Mouse (Mus musculus): ENCODE results near the gene Synj2. TPM values are rescaled to one million over a fixed set of nuclear protein-coding genes. Genes with fewer than 3 reads are reported as not detected.

The Synj2 gene
- polyA plus RNA-seq, 1 experiment from 2014 or later = 2.5 TPM

GRCm38 (mm10) chr17:5993581-5994260 is 52.6 kb downstream of the Synj2 start:
- Histone ChIP-seq H3K27me3 (no peaks in the 10 kb centered on the region), H3K9ac (no peak overlapping the region), H3K27ac (no peak overlapping the region), H3K4me2 (replicated peaks) (no peak overlapping the region), H3K9me3 (no peaks in the 10 kb centered on the region), H3K4me3 (no peak overlapping the region), H3K36me3 (no peaks in the 10 kb centered on the region), H3K4me1 (no peaks in the 10 kb centered on the region)
- ATAC-seq (ENCODE audit: insufficient number of reproducible peaks, insufficient read depth, low FRiP score, low TSS enrichment) = no peak
- 80% methylated on average over 3 of the region's 3 CpGs for WGBS

DNA sequence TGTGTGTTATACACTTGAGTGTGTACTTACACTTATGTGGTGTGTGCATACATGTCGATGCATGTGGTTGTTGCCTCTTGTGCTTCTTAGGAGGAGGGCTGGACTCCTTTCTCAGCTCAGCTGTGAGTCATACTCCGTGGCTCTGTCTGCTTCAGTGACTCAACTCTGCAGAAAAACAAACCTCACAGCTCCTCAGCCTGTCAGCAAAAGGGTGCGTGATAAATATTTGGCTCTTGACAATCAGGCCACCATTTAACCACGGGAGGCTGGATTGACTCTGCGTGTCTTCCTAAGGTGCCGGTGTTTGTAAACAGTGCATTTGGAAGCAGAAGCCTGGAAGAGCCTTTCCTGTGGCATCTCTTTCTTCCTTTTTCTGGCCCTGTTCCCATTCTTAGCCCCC is 53.5 kb downstream of the Synj2 start:
- no peak overlapping the region for H3K9ac ChIP-seq
- no peak for ATAC-seq (ENCODE audit: insufficient number of reproducible peaks, insufficient read depth, low FRiP score, low TSS enrichment)
- H3K4me1 ChIP-seq = no peaks in the 10 kb centered on the region
- no peaks in the 10 kb centered on the region for H3K27me3 ChIP-seq
- no peaks in the 10 kb centered on the region for H3K36me3 ChIP-seq
- WGBS = 86% methylated on average over 6 of the region's 6 CpGs
- no peak overlapping the region for H3K27ac ChIP-seq
- no peaks in the 10 kb centered on the region for H3K9me3 ChIP-seq
- H3K4me3 ChIP-seq = no peak overlapping the region
- no peak overlapping the region for H3K4me2 ChIP-seq (replicated peaks)

DNA sequence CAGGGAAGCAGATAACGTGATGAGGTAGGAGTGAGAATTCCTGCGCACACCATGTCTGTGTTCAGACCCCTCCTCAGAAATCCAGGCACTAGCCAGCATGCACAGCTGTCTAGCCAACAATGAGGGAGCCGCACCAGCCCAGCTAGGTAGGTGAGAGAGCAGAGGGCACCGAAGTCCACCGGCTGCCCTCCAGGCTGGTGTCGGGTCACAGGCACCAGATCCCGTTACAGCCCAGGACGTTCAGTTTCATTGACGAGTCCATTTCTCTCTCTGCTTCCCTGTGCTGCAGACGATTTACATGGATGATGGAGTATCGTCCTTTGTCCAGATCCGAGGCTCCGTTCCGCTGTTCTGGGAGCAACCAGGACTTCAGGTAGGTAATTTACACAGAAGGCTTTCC is 55.5 kb downstream of the Synj2 start:
- Histone ChIP-seq H3K9me3 (no peaks in the 10 kb centered on the region), H3K4me1 (no peaks in the 10 kb centered on the region), H3K4me2 (replicated peaks) (no peak overlapping the region), H3K4me3 (no peak overlapping the region), H3K27ac (no peak overlapping the region), H3K27me3 (no peaks in the 10 kb centered on the region), H3K36me3 (no peaks in the 10 kb centered on the region), H3K9ac (no peak overlapping the region)
- ATAC-seq (ENCODE audit: insufficient number of reproducible peaks, insufficient read depth, low FRiP score, low TSS enrichment) = no peak
- WGBS = 62% methylated on average over 14 of the region's 14 CpGs

- Histone ChIP-seq H3K4me3 (no peak overlapping the region), H3K36me3 (no peaks in the 10 kb centered on the region), H3K9me3 (no peaks in the 10 kb centered on the region), H3K9ac (no peak overlapping the region), H3K27me3 (no peaks in the 10 kb centered on the region), H3K4me1 (no peaks in the 10 kb centered on the region), H3K27ac (no peak overlapping the region), H3K4me2 (replicated peaks) (no peak overlapping the region)
- no peak for ATAC-seq (ENCODE audit: insufficient number of reproducible peaks, insufficient read depth, low FRiP score, low TSS enrichment)
- 74% methylated on average over 16 of the region's 16 CpGs for WGBS
These were observed 56.5 kb downstream of the Synj2 start for GRCm38 (mm10) chr17:5997380-5998234.

DNA sequence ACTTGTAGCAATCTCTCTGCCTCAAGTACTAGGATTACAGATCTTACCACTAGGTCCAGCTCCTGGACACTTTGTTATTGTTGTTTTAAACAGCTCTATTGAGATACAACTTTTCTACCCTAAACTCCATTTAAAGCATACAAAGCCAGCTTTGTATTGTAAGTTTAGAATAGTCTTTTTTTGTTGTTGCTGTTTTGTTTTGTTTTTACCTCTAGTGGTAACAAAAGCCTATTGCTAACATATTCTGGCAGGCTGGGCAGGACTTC is 57.1 kb downstream of the Synj2 start:
- no peaks in the 10 kb centered on the region for H3K27me3 ChIP-seq
- H3K4me2 ChIP-seq (replicated peaks) = no peak overlapping the region
- no peak overlapping the region for H3K27ac ChIP-seq
- no peak overlapping the region for H3K9ac ChIP-seq
- H3K9me3 ChIP-seq = no peaks in the 10 kb centered on the region
- H3K36me3 ChIP-seq = no peaks in the 10 kb centered on the region
- no peak overlapping the region for H3K4me3 ChIP-seq
- ATAC-seq (ENCODE audit: insufficient number of reproducible peaks, insufficient read depth, low FRiP score, low TSS enrichment) = no peak
- H3K4me1 ChIP-seq = no peaks in the 10 kb centered on the region

- ATAC-seq (ENCODE audit: insufficient number of reproducible peaks, insufficient read depth, low FRiP score, low TSS enrichment) = no peak
- H3K4me3 ChIP-seq = no peak overlapping the region
- no peak overlapping the region for H3K4me2 ChIP-seq (replicated peaks)
- no peaks in the 10 kb centered on the region for H3K9me3 ChIP-seq
- H3K36me3 ChIP-seq = no peaks in the 10 kb centered on the region
- no peaks in the 10 kb centered on the region for H3K4me1 ChIP-seq
- 83% methylated on average over 5 of the region's 5 CpGs for WGBS
- H3K27me3 ChIP-seq = no peaks in the 10 kb centered on the region
- no peak overlapping the region for H3K27ac ChIP-seq
- no peak overlapping the region for H3K9ac ChIP-seq
These were observed 58.0 kb downstream of the Synj2 start for GRCm38 (mm10) chr17:5999039-5999543.

DNA sequence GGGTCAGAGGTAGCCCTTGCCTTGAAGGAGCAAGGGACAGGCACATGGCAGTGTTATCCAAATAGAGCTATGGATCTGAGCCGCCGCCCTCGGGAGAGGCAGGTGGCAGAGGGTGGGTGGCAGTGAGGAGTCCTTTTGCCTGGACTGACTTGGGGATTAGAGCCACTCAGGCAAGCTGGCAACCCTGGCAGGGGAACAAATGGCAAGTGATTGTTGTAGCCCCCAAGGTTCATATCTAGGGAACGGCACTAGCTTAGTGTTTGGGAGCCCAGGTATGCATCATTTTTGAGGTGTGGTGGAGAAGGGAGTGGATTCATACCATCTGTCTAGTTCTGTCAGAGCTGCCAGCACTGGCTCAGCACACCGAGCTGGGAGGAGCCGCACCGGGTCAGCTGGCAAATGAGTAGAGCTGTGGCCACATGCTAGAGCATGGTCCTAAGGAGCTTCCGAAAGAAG is 59.8 kb downstream of the Synj2 start:
- no peaks in the 10 kb centered on the region for H3K9me3 ChIP-seq
- no peak overlapping the region for H3K9ac ChIP-seq
- no peak overlapping the region for H3K27ac ChIP-seq
- H3K27me3 ChIP-seq = no peaks in the 10 kb centered on the region
- peaks cover 10% of the 10 kb centered on the region for H3K4me1 ChIP-seq
- no peak overlapping the region for H3K4me2 ChIP-seq (replicated peaks)
- no peak overlapping the region for H3K4me3 ChIP-seq
- 88% methylated on average over 8 of the region's 8 CpGs for WGBS
- no peaks in the 10 kb centered on the region for H3K36me3 ChIP-seq
- no peak for ATAC-seq (ENCODE audit: insufficient number of reproducible peaks, insufficient read depth, low FRiP score, low TSS enrichment)

DNA sequence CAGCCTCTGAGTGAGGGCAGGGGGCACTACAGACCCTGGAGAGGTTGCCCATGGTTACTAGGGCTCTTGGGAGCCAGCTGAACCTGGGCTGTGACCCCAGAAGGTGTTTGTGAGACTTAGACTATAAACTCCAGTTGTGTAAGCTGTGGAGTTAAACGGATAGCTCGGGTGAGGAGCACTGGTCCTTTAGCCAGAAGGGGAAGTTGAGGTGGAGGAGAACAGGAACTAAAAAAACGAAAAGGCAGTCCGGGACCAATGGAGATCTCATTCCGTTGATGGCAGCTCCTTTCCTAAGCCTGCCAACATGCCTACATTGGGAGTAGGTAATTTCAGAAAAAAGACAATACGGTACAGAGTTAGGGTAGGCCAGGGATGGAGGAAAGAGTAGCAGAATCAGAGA is 60.3 kb downstream of the Synj2 start:
- Histone ChIP-seq H3K4me2 (replicated peaks) (no peak overlapping the region), H3K9ac (no peak overlapping the region), H3K9me3 (no peaks in the 10 kb centered on the region), H3K4me1 (peaks cover 15% of the 10 kb centered on the region), H3K4me3 (no peak overlapping the region), H3K27me3 (no peaks in the 10 kb centered on the region), H3K36me3 (no peaks in the 10 kb centered on the region), H3K27ac (no peak overlapping the region)
- no peak for ATAC-seq (ENCODE audit: insufficient number of reproducible peaks, insufficient read depth, low FRiP score, low TSS enrichment)
- WGBS = 86% methylated on average over 6 of the region's 6 CpGs

- no peak for ATAC-seq (ENCODE audit: insufficient number of reproducible peaks, insufficient read depth, low FRiP score, low TSS enrichment)
- H3K36me3 ChIP-seq = no peaks in the 10 kb centered on the region
- WGBS = 77% methylated on average over 7 of the region's 7 CpGs
These were observed 60.8 kb downstream of the Synj2 start for GRCm38 (mm10) chr17:6001836-6002235.

DNA sequence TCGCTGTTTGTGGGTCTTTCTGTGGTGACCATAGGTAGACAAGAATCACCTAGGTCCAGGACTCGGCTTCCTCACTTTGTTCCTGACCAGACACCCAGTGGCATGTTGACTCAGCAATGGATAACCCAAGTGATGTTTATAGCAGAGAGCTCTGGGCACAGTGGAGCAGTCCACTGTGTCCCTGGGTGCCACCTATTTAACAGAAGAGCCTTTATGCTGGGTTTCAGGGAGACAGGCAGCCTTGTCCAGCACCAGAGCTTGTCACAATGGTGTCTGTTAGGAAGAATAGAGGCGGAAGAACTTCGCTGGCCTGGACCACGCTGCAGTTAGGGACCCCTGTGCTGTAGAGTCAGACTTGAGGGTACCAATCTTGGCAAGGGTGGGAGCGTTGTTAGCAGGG is 61.5 kb downstream of the Synj2 start:
- H3K9ac ChIP-seq = no peak overlapping the region
- no peak overlapping the region for H3K27ac ChIP-seq
- H3K9me3 ChIP-seq = no peaks in the 10 kb centered on the region
- H3K36me3 ChIP-seq = no peaks in the 10 kb centered on the region
- H3K4me1 ChIP-seq = peaks cover 17% of the 10 kb centered on the region
- 95% methylated on average over 6 of the region's 6 CpGs for WGBS
- no peak overlapping the region for H3K4me3 ChIP-seq
- no peaks in the 10 kb centered on the region for H3K27me3 ChIP-seq
- no peak overlapping the region for H3K4me2 ChIP-seq (replicated peaks)
- no peak for ATAC-seq (ENCODE audit: insufficient number of reproducible peaks, insufficient read depth, low FRiP score, low TSS enrichment)

More at GRCm38 (mm10) chr17:6001836-6002235, 60.8 kb downstream of the Synj2 start:
- Histone ChIP-seq H3K4me3 (no peak overlapping the region), H3K4me2 (replicated peaks) (no peak overlapping the region), H3K27ac (no peak overlapping the region), H3K27me3 (no peaks in the 10 kb centered on the region), H3K9ac (no peak overlapping the region), H3K9me3 (no peaks in the 10 kb centered on the region), H3K4me1 (peaks cover 17% of the 10 kb centered on the region)

- 88% methylated on average over 6 of the region's 6 CpGs for WGBS
- H3K4me2 ChIP-seq (replicated peaks) = no peak overlapping the region
- H3K9ac ChIP-seq = no peak overlapping the region
- H3K27ac ChIP-seq = no peak overlapping the region
- ATAC-seq (ENCODE audit: insufficient number of reproducible peaks, insufficient read depth, low FRiP score, low TSS enrichment) = no peak
- no peaks in the 10 kb centered on the region for H3K36me3 ChIP-seq
- no peak overlapping the region for H3K4me3 ChIP-seq
- peaks cover 17% of the 10 kb centered on the region for H3K4me1 ChIP-seq
- no peaks in the 10 kb centered on the region for H3K9me3 ChIP-seq
- H3K27me3 ChIP-seq = no peaks in the 10 kb centered on the region
These were observed 62.6 kb downstream of the Synj2 start for GRCm38 (mm10) chr17:6003661-6004060.

DNA sequence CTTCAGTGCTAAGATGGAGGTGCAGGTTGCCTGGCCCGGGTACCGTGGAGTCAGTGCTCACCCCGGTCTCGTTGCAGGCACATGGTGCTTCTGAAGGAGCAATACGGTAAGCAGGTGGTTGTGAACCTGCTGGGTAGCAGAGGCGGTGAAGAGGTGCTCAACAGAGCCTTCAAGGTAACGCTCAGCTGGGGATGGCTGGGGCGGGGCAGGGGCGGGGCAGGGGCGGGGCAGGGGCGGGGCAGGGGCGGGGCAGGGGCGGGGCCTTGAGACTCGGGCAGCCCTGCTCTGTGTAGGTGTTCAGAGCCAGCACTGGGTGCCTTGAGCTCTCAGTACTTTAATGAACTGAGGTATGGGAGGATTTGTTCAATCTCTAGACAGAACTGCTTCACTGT is 64.2 kb downstream of the Synj2 start:
- no peak overlapping the region for H3K4me3 ChIP-seq
- no peak overlapping the region for H3K9ac ChIP-seq
- H3K27ac ChIP-seq = peak overlapping the region; percentile 75

More for the DNA sequence above, 64.2 kb downstream of the Synj2 start:
- Histone ChIP-seq H3K4me1 (peaks cover 17% of the 10 kb centered on the region), H3K27me3 (no peaks in the 10 kb centered on the region), H3K4me2 (replicated peaks) (peak overlapping the region; percentile 31), H3K9me3 (no peaks in the 10 kb centered on the region), H3K36me3 (no peaks in the 10 kb centered on the region)
- ATAC-seq (ENCODE audit: insufficient number of reproducible peaks, insufficient read depth, low FRiP score, low TSS enrichment) = peak; percentile 61
- WGBS = 14% methylated on average over 11 of the region's 14 CpGs
